Mouse (Mus musculus): ENCODE measurements around the gene Csf1.

Csf1 gene

DNA sequence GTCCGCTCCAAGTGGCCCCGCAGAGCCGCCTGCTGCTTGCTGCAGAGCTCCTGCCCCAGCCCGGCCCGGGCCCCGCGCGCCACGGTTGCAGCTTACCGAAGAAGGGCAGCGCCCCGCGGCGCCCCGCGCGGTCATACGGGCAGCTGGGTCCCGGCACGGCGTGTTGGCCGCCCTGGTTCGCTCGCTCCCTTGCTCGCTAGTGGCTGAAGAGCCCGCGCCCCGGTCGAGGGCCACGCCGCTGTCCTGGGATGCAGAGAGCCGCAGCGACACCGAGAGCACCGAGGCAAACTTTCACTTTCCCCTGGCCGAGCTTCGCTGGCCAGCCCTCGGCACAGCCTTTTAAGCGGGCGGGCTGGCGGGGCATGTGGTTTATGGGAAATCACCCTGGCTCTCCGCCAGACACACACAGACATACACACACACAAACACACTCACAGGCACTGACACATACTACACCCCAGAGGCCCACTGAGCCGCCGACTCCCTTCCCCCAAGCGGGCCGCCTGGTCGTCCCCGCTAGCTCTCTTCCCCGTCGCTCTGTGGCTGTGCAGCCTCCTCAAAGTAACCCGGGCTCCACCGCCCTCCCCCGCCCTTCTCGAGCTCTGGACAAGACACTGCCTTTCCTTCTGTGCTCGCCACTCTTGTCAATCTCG lies at the start of gene Csf1:
Gene Csf1, minus strand, starts transcription at position 541 of the 653 bp plus-strand sequence.
- ChIA-PET CTCF (interaction anchor here (0.5 to 2.1 kb wide), 24 partner anchors 9 to 831 kb away, joined by 3 to 14 read pairs (median 5); partner anchors contain the start of gene Gstm6 (in 1 of the 4)), POLR2A (interaction anchor here (0.6 to 2.0 kb wide), 28 partner anchors 9 to 386 kb away, joined by 3 to 12 read pairs (median 4); partner anchors contain the start of genes Ahcyl1 (in 2 of the 4) and Gnai3 (in 1 of the 4))

DNA sequence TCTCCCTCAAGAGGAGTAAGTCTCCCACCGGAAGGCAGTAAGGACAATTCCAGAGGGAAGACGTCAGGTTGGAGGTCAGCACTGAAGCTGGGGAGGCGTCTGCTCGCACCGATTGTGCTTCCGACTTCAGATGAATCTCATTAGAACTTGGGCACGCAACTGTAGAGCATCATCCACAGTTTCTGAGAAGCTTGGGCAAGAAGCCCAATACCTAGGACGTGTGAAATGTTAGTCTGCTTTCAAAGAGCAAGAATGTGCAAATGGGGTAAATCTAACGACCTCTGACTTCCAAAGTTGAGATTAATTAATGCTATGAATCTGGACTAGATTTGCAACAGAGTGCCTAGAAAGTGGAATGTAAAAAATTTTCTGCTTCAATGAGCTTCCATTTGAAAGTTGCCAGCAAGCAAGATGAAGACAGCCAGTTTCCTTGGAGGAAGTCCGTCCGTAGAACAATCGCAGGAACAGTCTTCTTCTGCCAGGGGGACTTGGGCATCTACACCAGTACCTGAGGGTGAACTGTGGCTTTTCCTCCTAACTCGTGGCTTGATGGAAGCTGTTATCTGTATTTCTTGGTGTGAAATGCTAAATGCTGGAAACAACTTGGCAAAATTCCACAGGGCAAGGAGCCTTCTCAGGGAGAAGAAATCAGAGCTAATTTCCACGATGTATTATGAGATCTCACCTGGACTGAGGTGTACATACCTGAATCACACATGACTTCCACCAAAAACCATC lies 47.9 kb upstream of the Csf1 start:
- POLR2A ChIA-PET: interaction anchor here in 1 of 4 experiments (1.1 kb wide), 1 partner anchor 9 kb away, joined by 3 read pairs; no protein-coding TSS in a partner anchor
- CTCF ChIA-PET: no interaction called here

DNA sequence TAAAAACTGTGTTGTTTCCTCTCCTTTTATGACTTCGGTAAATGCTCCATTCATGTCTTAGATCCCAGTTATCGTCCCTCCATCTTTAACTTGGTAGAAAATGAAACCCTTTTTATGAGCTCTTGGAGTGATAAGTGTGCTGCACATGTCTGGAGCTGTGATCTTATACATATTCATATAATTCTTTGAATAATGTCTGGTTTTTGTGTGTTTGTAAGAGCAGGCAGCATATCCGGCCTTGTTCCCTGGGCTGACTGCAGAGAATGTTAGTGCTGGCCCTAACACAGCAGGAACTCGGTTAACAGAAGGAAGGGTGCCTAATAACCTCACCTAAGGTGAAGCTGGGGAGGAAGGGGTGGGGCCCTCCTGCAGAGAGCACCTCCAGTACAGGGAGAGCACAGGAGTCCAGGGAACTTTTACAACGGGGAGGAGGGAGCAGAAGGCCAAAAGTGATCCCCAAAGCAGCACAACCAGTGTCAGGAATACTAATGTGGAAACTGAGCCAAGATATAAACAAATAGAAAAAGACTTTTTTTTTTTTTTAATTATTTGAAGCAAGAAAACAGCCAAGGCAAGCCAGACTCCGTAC lies 47.2 kb upstream of the Csf1 start:
- POLR2A ChIA-PET: no interaction called here
- CTCF ChIA-PET: interaction anchor here in 1 of 4 experiments (0.6 kb wide), 1 partner anchor 51 kb away, joined by 3 read pairs; no protein-coding TSS in a partner anchor

DNA sequence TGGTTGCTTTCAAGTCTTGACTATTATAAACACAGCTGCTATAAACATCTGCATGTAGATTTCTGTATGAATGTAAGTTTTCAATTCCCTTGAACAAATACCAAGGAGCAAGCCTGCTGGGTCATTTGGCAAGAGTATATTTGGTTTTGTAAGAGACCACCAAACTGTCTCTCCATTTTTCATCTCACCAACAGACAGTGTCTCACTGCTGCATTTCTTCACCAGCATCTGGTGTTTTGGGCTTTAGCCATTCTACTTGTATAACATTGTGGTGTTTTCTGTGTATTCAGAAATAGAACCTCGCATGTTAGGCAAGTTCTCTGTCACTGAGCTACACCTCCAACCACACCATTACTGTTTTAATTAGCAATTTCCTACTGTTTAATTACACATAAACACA lies 46.6 kb upstream of the Csf1 start:
- CTCF ChIA-PET: interaction anchor here in 1 of 4 experiments (0.6 kb wide), 1 partner anchor 51 kb away, joined by 3 read pairs; no protein-coding TSS in a partner anchor

DNA sequence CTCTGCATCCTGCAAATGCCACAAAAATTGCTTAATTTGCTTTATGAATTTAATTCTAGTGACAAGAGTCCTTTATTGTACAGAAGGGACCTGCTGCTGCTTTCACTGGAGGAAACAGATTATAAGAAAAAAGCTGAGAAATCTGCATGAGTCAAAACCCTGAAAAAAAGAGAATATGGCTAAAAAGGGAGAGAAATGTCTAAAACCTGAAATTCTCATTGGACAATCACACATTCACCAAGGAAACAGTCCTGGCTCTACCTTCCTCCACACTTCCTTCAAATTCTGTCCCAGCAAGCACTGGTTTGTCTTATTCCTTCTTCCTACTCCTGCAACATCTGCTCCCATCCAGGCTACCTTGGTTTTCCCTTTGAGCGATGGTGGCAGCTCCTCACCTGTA lies 44.5 kb upstream of the Csf1 start:
- ChIA-PET POLR2A (interaction anchor here in 1 of 4 experiments (1.6 kb wide), 1 partner anchor 18 kb away, joined by 5 read pairs; no protein-coding TSS in a partner anchor), CTCF (interaction anchor here in 2 of 4 experiments (0.6 to 1.2 kb wide), 2 partner anchors 10 to 189 kb away, joined by 3 to 13 read pairs; no protein-coding TSS in a partner anchor)

More for the DNA sequence above, 46.6 kb upstream of the Csf1 start:
- POLR2A ChIA-PET: no interaction called here

DNA sequence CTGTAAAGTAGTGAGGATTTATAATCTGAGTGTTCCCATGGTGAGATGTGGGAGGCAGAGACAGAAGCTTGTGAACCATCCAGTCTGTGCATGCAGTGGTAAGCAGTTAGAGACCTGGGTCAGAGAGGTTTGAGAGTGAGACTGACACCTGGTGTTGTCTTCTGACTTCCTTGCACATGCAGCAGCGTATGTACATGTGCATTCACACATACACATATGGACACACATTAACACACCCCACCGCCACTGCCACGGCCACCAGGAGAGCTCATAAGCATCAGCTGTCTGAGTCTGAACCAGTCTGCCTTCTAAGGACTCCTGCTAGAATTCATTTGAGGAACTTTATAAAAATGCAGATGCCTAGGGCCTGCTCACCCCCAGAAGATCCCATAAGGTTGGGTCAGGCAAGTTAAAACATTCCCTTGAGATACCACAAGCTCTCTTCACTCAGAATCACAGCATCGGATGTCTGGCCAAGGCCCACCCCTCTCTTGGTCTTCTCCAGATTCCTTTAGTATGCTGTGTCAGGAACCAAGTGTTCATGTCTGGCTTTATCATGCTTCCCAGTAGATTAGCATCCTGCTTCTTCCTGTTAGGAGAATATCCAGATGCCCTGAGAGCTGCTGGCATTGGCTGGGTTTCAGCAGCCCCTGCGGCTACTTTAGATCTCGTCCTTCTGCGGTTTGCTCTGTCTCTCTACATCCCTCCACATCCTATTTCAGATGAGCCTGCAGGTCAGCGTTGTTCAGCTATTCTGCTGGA lies 42.1 kb upstream of the Csf1 start:
- POLR2A ChIA-PET: interaction anchor here in 2 of 4 experiments (0.5 to 1.6 kb wide), 3 partner anchors 8 to 93 kb away, joined by 3 to 4 read pairs (median 3); no protein-coding TSS in a partner anchor
- CTCF ChIA-PET: interaction anchor here in 2 of 4 experiments (0.5 kb wide), 2 partner anchors 43 to 445 kb away, joined by 3 to 8 read pairs; no protein-coding TSS in a partner anchor

DNA sequence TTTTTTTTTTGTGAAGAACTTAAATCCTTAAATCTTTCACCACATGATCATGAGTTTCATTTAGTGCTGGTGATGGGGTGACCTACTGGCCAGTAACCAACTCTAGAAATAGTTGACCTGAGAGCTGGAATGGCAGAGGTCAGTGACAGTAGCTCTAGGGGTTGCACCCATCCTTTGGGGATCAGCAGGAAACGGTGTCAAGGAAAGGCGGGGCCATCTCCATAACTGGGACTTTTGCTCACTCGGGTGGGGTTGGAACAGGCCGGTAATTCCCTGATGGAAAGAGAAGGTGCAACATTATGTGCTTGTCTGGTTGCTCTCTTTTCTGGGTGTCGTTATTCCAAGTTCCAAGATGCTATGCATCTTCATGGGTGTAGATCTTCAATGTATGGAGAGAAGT lies 38.7 kb upstream of the Csf1 start:
- ChIA-PET POLR2A (interaction anchor here in 1 of 4 experiments (0.7 kb wide), 1 partner anchor 56 kb away, joined by 3 read pairs; no protein-coding TSS in a partner anchor), CTCF (interaction anchor here in 1 of 4 experiments (0.6 kb wide), 2 partner anchors 347 to 366 kb away, joined by 3 read pairs; partner anchors contain the start of gene Gnai3)

DNA sequence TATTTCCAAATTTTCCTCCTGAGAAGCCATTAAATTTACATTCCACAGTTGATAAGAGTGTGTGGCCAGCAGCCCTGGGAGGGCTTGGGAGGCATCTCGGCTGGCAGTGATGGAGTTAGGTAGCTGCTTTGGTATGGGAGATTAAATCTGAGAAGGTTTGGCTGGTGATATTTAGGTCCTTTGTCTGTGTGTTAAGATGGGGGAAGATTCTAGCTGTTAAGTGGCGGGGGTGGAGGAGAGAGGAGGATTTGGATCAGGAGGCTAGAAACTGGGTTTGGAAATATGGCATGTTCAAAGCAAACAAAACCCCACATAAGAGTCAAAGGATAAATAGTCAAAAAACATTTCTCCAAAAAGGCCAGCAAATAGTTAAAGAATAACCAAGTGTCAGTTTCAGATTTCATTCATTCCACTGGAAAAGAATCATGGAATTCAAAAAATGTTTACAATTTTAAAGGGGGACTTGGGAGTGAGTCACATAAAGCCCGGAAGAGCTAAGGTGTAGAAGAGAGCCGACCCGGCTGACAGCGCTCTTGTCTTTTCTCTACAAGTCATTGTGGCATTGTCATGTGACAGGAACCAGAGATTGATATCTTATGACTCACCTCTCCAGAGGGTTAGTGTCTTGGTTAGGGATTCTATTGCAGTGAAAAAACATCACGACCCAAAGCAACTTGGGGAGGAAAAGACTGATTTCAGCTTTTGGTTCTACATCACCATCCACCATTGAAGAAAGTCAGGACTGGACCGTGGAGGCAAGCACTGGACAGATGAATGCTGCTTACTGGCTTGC lies 36.1 kb upstream of the Csf1 start:
- ChIA-PET CTCF (no interaction called here), POLR2A (no interaction called here)

DNA sequence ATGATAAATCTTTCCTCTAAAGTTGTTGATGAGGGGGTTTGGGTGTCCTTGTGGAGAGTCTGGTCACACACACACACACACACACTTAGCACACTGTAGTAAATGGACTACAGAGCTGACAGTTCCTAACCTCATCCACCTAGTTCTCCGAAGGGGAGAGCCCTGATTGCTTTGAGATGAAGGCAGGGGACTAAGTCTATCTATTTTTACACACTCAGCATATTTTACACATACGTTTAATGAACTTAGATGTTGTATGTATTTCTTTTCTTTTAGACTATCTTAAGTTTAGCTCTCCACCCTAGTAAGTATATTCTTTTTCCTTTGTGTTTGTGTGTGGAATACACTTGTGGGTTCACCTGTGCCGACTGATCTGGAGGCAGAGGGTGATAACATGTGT lies 34.6 kb upstream of the Csf1 start:
- ChIA-PET CTCF (interaction anchor here in 2 of 4 experiments (0.8 to 1.3 kb wide), 2 partner anchors 9 to 69 kb away, joined by 3 to 13 read pairs; no protein-coding TSS in a partner anchor), POLR2A (interaction anchor here in 1 of 4 experiments (0.6 to 1.6 kb wide), 2 partner anchors 17 to 575 kb away, joined by 4 to 5 read pairs; no protein-coding TSS in a partner anchor)

DNA sequence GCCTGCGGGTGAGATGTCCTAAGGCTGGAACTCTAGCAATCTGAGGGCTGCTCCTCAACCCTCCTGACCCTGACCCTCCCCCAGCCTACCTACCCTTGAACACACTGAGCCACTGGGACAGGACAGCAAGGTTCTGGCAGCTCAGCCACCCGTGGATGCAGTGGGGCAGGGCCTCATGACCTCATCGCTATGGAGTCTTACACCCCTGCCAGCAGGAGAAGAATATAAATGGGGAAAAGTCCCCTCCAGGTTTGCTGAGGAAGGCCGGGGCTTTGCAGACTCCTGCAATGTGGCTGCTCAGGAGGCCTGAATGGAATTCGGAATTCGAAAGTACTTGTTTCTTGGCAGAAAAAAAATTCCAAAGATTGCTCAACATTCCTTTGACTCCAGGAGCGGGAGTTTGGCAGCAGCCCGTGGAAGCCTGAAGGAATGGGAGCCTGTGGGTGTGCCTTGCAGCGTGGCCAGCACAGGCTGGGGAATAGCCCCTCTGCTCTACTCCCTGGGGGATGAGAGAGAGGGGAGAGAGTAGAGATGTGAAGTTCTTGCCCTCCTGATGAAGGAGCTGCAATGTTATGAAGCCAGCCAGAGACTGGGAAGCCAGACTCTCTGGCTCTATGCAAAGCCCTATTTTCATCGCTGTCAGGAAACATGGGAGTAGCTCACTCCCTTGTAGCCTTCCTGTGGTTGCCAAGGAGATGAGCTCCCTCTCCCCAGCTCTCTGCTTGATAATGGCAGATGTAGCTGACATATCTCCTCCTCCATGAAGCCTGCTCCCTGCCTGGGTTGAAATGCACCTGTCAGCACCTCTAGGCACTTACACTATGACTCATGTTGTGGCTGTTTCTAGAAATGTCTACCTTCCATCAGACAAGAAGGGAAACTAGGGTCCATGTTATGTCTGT lies 33.3 kb upstream of the Csf1 start:
- POLR2A ChIA-PET: interaction anchor here in 1 of 4 experiments (0.6 to 1.6 kb wide), 5 partner anchors 9 to 80 kb away, joined by 3 to 4 read pairs (median 4); partner anchors contain the start of gene Csf1
- CTCF ChIA-PET: interaction anchor here in 1 of 4 experiments (1.3 kb wide), 1 partner anchor 70 kb away, joined by 3 read pairs; no protein-coding TSS in a partner anchor

DNA sequence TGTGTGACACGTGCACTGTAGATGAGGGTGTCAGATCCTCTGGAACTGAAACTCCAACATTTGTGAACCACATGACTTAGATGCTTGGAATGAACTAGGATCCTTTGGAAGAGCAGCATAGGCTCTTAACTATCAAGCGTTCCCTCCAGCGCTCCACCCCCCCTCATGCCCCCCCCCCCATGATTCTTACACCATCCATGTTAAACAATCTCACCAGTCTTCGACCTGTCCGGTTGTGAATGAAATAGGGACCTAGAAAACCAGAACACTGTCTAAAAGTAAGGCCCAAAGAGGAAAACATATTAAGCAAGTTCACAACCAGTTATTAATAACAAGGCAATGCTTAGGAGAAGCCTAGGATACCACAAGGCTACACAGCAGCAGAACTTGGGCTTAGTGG lies 32.5 kb upstream of the Csf1 start:
- POLR2A ChIA-PET: interaction anchor here in 1 of 4 experiments (0.6 kb wide), 1 partner anchor 40 kb away, joined by 8 read pairs; no protein-coding TSS in a partner anchor
- CTCF ChIA-PET: no interaction called here

DNA sequence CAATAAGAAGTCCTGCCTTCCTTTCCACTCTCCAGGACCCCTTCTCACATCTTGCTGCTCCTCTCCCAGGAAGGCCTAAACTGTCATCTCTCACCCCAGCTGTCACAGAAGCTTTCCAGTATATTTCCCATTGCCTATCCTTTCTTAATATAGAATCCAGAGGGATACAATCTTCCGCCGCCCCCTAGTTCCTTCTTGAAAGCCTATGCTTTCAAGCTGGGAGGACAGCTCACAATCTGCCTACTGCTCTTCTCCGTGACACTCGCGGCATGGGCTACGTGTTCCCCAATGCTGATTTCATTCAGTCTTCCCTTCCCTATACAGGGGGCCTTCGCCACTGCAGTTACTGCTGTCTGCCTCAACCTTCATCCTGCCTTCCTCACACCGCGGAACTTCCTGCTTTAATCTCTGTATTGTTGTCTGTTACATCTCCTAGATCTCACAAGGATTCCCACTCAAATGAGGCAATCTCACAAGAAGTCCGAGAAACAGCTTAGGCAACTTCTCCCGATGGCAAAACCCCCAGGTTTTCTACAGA lies 30.6 kb upstream of the Csf1 start:
- POLR2A ChIA-PET: no interaction called here

DNA sequence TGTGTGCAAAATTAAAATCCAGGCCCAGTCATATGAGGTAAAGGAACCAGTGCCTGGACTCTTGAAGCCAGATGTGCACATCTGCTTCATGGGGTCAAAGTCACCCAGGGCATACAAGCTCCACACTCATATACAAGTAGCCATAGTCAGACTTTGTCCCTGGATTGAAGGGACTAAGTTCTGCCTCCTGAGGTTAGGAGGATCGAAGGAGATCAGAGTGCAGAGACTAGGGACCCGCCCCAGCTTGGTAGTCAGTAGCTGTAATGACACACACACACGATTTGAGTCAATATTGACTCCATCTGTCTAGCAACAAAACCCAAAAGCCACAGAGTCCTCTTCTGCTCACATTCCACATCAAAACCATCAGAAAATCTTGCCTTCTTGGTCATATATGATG lies 30.0 kb upstream of the Csf1 start:
- ChIA-PET POLR2A (interaction anchor here in 1 of 4 experiments (0.5 kb wide), 1 partner anchor 28 kb away, joined by 3 read pairs; no protein-coding TSS in a partner anchor), CTCF (no interaction called here)

More for the DNA sequence above, 30.6 kb upstream of the Csf1 start:
- CTCF ChIA-PET: no interaction called here

DNA sequence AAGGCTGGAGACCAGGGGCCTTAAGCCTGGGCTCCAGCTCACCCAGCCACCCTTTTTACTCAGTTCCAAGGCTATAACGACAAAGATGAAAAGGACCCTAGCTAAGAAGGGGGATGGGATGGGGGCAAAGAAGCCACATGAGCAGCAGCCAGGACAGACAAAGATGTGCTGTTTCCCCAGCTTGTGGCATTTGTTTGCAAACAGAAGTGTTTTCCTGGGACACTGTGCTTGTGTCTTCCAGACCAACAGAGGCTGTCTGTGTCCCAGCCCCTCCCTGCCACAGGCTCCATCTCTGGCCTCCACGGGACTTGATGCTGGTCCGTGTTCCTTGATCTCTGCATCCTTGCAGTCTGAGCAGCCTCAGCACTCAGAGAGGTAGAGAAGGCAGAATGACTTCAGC lies 28.6 kb upstream of the Csf1 start:
- ChIA-PET CTCF (no interaction called here), POLR2A (interaction anchor here in 2 of 4 experiments (0.7 to 1.7 kb wide), 3 partner anchors 13 to 29 kb away, joined by 3 to 7 read pairs (median 3); partner anchors contain the start of gene Csf1 (in 2 of the 2))

DNA sequence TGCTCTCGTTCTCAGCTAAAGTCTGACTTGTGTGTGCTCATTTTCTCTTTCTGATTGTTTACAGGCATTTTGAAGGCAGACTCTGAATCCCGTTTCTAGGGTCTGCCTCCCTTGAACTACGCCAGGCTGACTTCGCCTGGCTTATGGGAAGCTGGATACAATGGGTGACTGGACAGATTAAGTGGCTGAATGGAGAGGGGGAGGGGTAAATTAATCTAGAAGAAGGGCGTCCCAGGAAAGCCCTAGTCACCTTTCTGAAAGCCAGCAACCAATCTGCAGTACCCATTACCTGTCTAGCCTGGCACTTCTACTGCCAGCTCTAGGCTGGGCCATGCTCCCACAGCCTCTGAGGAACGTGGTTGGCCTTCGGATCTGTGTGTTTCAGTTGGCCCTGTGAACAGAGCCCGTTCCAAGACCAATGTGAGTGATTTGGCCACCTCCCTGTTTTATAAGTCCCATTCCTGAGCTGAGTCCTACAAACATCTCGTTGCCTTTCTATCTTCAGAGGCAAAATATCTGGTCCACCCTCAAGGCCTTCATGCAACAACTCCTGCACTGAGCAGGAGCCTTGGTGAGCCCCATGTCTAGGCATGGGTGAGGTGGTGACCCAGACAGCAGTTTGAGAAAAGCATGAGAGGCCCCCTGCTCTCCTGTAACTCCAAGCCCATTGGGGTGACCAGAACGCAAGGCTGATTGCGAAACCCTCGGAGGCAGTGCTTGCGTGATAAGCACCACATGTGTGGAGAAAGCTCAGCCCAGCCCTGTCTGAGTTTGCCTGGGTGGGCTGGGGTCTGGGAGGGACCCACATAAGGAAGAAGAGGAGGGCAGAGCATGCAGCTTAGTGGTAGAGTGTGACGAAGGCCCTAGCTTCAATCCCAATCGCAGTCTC lies 27.6 kb upstream of the Csf1 start:
- ChIA-PET POLR2A (interaction anchor here in 2 of 4 experiments (0.7 to 1.7 kb wide), 3 partner anchors 12 to 28 kb away, joined by 3 to 7 read pairs (median 3); partner anchors contain the start of gene Csf1 (in 2 of the 2)), CTCF (interaction anchor here in 1 of 4 experiments (0.8 kb wide), 1 partner anchor 76 kb away, joined by 3 read pairs; no protein-coding TSS in a partner anchor)
